Mouse (Mus musculus) left cerebral cortex, postnatal 10 days (tissue): ENCODE data around the gene Glo1. TPM values are rescaled to one million over a fixed set of nuclear protein-coding genes. Genes with fewer than 3 reads are reported as not detected.

Source experiments
- DNase-seq, 2 experiments: peaks; one replicate each; pipeline ENCODE4 v3.0.0; 2021 to 2022; ENCODE audit warnings: low spot score in 2 of 2, mixed read lengths in 1 of 2; ENCODE audit errors: extremely low spot score in 1 of 2
- intact Hi-C: fragments of 180-260 bp; cut with DNase I; formaldehyde crosslinking; loops from one replicate; pipeline ENCODE4 v1.15.1; 2025
- total RNA-seq, 2 experiments: library from RNA; stranded (reverse); gene quantifications; 2 replicates each; pipeline ENCODE4 v1.2.3; 2021

Gene Glo1
- total RNA-seq, 2 experiments from 2014 or later = 125 to 130 TPM

GRCm38 (mm10) chr17:30618136-30618891 lies 8.4 kb downstream of the Glo1 start:
- intact Hi-C loops = no loop called here
- no peak for DNase-seq

- intact Hi-C loops = no loop called here
- DNase-seq = no peak
These were observed 10.5 kb downstream of the Glo1 start for GRCm38 (mm10) chr17:30616203-30616602.

- intact Hi-C loops = no loop called here
These were observed 13.3 kb downstream of the Glo1 start for GRCm38 (mm10) chr17:30613350-30613749.

GRCm38 (mm10) chr17:30612075-30612859 lies 14.4 kb downstream of the Glo1 start:
- peak; percentile 100 for DNase-seq
- intact Hi-C loops = no loop called here

More at GRCm38 (mm10) chr17:30613350-30613749, 13.3 kb downstream of the Glo1 start:
- DNase-seq = no peak

GRCm38 (mm10) chr17:30611221-30612074 lies 15.2 kb downstream of the Glo1 start:
- DNase-seq = no peak
- intact Hi-C loops = no loop called here

- DNase-seq = no peak
- intact Hi-C loops = no loop called here
These were observed 15.9 kb downstream of the Glo1 start for GRCm38 (mm10) chr17:30610739-30611138.

- DNase-seq = no peak
- intact Hi-C loops = no loop called here
These were observed 16.7 kb downstream of the Glo1 start for GRCm38 (mm10) chr17:30609980-30610307.

GRCm38 (mm10) chr17:30609305-30609979 lies 17.2 kb downstream of the Glo1 start:
- intact Hi-C loops = no loop called here
- no peak for DNase-seq

GRCm38 (mm10) chr17:30607909-30608495 lies 18.7 kb downstream of the Glo1 start:
- intact Hi-C loops = no loop called here
- no peak for DNase-seq

- intact Hi-C loops = no loop called here
These were observed 19.3 kb downstream of the Glo1 start for GRCm38 (mm10) chr17:30607330-30607729.

GRCm38 (mm10) chr17:30606634-30607081 lies 20.0 kb downstream of the Glo1 start:
- intact Hi-C loops = no loop called here
- no peak for DNase-seq

More at GRCm38 (mm10) chr17:30607330-30607729, 19.3 kb downstream of the Glo1 start:
- DNase-seq = no peak

GRCm38 (mm10) chr17:30606206-30606605 lies 20.5 kb downstream of the Glo1 start:
- intact Hi-C loops = no loop called here
- no peak for DNase-seq

GRCm38 (mm10) chr17:30605001-30605400 lies 21.7 kb downstream of the Glo1 start:
- intact Hi-C loops = no loop called here
- no peak for DNase-seq

- intact Hi-C loops = no loop called here
- DNase-seq = no peak
These were observed 22.4 kb downstream of the Glo1 start for GRCm38 (mm10) chr17:30604296-30604695.

- no peak for DNase-seq
- intact Hi-C loops = no loop called here
These were observed 24.5 kb downstream of the Glo1 start for GRCm38 (mm10) chr17:30602175-30602574.

- intact Hi-C loops = no loop called here
These were observed 28.4 kb downstream of the Glo1 start for GRCm38 (mm10) chr17:30598300-30598699.

GRCm38 (mm10) chr17:30597786-30598185 lies 28.9 kb downstream of the Glo1 start:
- intact Hi-C loops = no loop called here
- DNase-seq = no peak

More at GRCm38 (mm10) chr17:30598300-30598699, 28.4 kb downstream of the Glo1 start:
- no peak for DNase-seq

- no peak for DNase-seq
- intact Hi-C loops = no loop called here
These were observed 31.8 kb downstream of the Glo1 start for GRCm38 (mm10) chr17:30594846-30595245.
